Mouse (Mus musculus): ENCODE data around the gene Pinlyp.

Pinlyp gene

DNA sequence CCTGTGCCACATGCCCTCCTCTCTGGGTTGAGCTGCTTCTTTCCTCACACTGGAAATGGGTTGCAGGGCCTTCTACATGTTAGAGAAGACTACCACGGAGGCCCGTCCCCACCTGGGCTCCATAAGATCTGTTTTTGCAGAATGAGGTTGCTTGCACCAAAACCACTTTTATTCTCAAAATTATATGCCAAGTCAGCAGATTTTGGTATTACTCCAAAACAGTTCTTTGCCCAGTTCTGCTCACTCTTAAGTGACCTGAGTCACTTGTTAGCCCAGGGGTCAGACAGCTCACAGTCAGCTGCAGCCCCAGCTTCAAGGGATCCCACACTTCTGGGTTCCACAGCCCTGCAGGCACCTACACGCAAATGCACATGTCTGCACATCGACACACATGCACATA, 15.5 kb upstream of the Pinlyp start:
- DNase-seq (ENCODE audit: low spot score), result no peak

DNA sequence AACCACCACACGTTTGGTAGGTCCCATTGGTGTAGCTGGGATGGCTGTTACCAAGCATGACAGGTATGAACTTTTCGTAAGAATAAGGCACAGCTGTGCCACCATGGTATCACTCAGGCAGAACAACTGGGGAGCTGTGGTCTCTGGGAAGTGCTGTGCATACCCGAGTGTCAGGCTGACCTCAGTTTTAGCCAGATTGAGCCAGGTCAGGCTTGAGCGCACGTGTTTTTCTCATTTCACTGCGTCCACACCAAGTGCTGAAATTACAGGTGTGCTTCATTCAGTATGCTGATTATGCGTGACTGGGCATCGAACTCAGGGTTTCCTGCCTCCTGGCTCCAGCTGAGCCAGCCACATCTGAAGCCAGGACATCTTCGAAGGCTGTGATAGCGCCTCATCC, 9.9 kb upstream of the Pinlyp start:
- DNase-seq (ENCODE audit: low spot score), result no peak

DNA sequence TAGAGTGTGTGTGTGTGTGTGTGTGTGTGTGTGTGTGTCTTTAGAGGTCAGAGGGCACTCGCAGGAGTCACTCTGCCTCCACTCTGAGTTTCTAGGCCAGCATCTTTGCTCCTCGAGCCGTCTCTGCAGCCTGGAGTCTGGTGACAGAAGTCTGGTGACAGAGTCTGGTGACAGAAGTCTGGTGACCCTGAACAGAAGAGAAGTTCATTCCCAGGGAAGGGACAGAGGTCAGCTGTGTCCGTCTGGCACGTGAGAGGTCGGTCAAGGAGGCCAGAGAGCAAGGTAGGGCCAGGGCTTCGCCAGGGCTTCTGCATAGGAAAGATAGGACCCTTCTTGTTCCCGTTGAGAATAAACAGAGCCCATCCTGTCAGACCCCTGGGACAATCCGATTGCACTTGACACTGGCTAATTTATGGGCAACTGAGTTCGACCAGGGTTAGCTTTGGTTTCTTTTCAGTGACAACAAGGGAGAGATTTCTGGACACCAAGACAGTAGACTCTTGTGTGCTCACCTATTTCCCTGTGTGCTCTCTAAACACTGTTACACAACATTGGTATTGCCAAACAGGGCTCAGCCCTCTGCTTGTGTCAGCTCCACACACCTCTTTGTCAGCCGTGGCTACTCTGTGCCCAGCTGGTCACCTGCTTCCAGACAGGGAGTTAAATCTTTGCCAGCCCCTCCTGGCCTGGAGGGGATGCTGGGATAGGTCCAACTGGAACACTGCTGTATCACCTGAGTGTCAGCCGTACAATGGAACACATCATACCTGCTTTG, 6.3 kb upstream of the Pinlyp start:
- peak; percentile 87 for DNase-seq (ENCODE audit: low spot score)

DNA sequence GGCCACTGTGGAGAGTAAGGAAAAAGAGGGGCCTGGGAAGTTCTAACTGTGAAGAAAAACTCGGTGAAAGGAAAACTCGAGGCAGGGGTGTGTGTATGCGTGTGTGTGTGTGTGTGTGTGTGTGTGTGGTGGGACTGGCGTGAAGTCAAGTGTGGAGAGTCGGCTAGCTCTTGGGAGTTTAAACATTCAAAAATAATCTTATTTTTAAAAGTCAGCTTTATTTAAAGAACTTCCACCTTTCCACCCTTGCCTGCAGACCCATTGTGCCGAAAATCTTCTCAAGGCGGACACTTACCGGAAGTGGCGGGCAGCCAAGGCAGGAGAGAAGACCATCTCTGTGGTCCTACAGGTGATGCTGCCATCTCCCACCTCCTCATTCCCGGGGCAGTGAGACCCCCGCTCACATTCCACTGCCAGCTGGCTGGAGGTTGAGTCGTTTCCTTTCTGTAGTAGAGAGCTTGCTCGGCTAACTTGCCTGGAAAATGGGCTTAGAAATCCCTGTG, 1.7 kb upstream of the Pinlyp start:
- no peak for DNase-seq (ENCODE audit: low spot score)

DNA sequence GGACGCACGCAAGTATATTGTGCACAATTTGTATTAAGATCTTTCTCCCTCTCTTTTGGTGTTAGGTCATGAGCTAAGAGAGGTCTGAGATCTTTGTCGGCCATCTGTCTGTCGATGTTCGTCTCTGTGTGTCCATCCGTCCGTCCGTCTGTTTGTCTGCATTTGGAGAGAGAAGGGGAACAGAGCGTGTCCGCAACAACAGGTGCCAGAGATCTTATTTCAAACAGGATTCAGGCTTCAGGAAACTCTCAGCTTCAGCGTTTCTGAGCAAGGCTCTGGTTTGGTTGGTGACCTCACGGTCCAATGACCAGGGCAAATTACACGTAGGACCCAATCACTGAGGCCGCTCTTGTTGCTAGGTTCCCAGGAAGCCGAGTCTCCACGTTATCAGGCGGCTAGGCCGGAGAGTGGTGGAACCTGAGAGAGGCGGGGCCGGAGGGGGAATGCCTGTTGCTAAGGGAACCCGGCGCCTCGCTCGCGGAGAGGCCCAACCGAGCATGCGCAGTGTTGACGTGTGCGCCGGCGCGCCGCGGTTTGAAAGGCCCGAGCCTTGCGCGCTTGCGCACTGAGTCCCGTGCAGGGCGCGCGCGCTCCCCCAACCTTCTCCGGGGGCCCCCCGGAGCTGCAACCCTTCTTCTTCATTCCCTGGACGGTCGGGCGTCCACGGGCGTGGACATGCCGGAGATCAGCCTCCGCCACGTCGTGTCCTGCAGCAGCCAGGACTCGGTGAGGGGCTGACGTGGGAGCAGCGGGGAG, 894 bp upstream of the Pinlyp start:
- peak; percentile 99 for DNase-seq (ENCODE audit: low spot score)

DNA sequence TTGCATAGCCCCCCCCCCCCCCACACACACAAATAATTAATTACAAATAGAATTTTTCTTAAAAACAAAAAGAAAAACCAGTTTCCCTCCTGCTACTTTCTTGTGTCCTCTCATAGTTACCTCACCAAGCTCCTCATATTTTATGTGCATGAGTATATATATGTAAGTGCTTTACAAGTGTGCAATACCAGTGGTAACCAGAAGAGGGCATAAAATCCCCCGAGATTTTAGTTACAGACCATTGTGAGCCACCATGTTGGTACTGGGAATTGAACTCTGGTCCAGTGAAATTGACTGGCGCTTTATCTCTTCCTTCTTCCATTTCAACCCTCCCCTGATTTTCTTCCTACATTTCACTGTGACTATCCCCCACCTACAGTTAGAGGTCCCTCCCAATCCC, 1.4 kb downstream of the Pinlyp start:
- DNase-seq (ENCODE audit: low spot score), result no peak

DNA sequence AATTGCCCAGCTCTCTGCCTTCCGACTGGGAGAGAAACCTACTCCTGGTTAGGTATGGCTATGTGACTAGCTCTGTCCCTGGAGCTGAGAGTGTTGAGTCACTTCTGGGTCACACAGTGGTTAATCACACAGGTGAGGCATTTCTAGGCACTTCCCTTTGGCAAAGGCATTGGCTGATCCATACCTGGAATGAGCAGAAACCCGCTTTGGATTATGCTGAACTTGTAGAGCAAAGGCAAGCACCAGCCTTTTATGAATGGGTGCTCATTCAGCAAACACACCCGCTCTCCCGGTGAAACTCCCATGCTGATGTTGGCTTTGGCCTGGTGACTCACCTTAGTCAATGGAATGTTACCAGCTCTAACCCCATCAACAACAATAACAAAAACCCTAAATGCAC, 6.2 kb downstream of the Pinlyp start:
- DNase-seq (ENCODE audit: low spot score), result no peak

DNA sequence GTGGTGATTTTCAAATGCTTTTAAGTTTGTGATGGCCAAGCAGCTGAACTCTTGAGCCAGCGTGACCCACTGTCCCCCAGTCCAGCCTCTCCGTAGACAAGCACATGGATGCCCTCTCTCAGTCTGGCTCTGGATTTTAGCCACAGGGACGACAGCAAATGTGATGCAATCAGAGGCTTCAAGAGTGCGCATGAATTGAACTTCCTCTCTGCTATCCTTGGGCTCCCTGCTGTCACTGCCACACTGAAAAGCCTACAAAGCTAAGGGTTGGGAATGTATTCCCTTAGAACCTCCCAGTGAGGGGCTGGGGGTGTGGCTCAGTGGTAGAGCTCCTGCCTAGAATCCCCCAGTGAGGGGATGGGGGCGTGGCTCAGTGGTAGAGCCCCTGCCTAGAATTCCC, 7.2 kb downstream of the Pinlyp start:
- DNase-seq (ENCODE audit: low spot score), result no peak

DNA sequence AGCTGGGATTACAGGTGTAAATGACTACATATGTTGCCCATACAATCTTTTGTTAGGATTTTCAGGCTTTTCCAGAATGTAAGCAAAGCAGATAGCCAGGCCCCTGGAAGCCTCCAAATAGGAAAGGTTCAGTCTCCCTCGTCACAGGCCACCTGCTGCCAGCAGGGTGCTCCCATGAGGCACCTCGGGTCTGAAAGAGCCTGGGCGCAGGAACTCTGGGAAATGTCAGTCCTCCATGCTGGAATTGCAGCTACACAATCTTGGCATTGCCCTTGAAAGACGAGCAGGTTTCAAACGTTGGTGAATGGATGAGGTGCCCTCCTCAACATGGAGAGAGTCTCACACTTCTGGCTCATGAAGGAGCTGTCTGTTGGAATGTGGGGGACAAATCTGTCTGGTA, 7.8 kb downstream of the Pinlyp start:
- DNase-seq (ENCODE audit: low spot score), result no peak

DNA sequence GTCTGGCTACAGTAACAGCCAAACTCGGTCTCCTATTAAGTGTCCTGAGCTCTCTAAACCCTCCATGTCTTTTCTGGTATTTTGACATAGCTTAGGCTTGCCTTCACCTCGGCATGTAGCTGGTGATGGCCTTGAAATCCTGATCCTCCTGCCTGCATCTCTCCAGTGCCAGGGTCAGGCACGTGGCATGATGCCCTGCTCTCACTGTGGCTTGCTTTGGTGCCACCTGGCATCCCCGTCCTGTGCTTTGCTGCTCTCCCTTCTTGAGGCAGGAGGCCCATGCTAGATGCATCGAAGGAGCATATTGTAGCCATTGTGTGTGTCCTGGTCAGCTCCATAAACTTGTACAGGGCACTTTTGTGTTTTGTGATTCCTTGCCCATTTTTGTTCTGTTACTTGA, 8.3 kb downstream of the Pinlyp start:
- DNase-seq (ENCODE audit: low spot score), result no peak

DNA sequence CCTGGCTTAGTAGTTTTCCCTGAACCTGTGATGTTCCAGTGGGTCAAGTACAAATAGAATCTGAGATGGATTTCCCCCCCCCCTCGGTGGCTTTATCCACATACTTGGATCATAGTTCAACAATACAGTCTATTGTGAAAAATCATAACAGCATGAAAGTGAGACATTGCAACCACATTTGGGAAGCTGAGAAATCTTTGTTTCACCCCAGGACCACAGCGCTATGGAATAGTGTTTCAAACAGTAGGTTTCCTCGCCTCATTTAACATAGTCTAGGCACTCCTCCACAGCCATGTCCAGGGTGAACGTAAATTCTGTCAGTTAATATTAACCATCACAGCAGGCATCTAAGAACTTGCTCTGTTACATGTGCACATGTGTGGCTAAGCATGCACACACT, 8.8 kb downstream of the Pinlyp start:
- DNase-seq (ENCODE audit: low spot score), result no peak

DNA sequence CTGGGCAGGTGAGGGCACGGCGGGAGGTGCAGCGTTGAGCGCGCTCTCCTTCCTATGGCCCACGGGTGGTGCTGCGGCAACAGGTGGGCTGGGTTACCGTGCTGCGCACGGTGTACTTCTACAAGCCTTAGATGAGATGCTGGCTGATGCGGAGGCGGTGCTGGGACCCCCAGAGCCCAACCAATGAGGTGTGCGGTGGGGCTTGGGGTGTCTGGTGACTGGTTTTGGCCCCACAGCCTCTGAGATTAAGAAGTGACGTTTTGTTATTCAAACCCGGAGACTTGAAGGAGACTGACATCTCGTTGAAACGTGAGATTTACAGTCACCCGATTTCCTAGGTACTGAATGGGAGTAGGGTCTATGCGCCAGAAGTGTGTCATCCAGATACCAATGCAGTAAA, 11.6 kb downstream of the Pinlyp start:
- DNase-seq (ENCODE audit: low spot score), result no peak

DNA sequence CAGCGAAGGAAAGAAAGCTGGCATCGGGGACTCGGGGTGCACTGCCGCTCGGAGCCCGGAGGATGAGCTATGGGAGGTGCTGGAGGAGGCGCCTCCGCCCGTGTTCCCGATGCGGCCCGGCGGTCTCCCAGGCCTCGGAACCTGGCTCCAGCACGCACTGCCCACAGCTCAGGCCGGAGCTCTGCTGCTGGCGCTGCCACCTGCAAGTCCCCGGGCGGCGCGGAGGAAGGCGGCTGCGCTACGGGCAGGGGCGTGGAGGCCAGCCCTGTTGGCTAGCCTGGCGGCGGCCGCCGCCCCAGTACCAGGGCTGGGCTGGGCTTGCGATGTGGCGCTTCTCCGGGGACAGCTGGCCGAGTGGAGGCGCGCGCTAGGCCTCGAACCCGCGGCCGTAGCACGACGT, 12.1 kb downstream of the Pinlyp start:
- no peak for DNase-seq (ENCODE audit: low spot score)

DNA sequence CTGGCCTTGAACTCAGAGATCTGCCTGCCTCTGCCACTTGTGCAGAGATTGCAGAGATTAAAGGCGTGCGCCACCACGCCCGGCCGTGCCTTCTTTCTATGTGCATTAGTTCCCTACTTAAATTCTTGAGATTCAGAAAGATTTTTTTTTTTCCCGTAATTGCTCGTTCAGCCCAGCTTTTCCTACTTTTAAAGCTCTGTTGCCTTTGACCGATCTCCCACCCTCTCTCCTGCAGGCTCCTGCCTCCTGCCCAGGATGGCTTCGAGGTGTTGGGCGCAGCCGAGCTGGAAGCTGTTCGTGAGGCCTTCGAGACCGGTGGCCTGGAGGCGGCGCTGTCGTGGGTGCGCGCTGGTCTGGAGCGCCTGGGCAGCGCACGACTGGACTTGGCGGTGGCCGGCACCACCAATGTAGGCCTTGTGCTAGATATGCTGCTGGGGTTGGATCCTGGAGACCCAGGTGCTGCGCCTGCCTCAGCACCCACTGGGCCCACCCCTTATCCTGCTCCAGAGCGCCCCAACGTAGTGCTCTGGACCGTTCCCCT, 12.8 kb downstream of the Pinlyp start:
- no peak for DNase-seq (ENCODE audit: low spot score)

DNA sequence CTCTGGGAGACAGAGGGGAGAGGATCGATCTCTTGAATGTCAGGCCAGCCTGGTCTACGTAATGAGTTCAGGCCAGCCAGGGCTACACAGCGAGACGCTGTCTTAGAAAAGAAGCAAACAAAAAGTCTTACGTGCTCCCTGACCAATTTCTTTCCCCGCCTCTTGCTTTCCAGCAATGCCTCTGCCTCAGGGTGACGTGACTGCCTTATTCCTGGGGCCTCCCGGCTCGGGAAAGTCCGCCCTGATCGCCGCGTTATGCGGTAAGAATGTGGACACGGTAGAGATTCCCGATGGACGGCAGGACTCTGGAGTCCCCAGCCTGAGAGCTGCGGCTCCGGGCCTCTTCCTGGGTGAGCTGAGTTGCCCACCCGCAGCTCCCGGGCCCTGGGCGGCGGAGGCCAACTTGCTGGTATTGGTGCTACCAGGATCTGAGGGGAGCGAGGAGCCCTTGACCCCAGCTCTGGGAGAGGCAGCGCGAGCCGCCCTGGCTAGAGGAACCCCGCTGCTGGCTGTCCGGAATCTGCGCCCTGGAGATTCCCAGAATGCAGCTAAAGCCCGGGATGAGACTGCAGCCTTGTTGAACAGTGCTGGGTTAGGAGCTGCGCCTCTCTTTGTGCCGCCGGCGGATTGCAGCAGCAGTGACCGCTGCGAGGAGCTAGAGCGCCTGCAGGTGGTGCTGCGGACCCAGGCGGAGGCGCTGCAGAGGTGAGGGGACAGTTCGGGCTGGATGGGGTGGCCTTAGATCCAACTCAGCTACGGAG, 14.5 kb downstream of the Pinlyp start:
- peak; percentile 71 for DNase-seq (ENCODE audit: low spot score)

DNA sequence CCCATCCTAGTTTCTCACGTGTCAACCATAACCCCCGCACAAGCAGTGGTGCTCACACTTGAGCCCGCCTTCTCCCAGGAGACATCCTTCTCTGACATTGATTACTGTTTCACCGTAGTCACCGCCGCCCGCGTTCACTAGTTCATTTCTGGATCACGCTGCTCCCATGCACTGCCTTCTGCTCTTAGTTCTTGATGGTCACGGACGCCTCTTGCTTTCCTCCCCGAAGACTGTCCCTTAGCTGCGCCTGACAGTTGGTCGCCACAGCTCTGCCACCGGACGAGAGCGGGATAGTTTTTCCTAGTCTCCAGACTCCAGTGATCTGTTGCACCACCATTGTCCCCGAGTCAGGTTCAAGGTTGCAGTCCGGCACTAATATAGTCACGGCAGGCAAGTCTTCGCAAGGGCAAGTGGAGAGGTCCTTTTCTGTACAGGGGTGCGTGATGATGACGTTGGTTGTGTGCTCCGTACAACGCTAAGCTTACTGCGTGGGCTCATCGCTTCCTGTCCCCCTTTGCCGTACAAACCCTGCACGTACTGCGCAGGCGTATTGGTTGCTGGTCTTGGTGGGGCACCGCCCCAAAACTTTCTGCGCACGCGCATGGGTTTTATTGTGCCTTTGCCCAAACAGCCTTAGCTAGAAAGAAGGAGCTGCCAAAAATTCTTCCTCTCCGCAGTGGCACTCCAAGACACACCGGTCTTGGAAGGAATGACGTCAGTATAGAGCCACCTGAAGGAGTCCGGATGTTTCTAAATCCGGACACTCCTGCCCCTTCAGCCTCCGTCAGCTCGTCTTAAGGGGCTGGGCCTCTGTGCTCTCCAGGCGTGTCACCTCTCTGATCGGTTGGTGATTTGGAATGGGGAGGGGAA, 15.6 kb downstream of the Pinlyp start, which contains the start of gene Irgq:
Gene Irgq, plus strand, starts transcription at position 628 of the 870 bp plus-strand sequence.
- DNase-seq (ENCODE audit: low spot score), result peak; percentile 97

DNA sequence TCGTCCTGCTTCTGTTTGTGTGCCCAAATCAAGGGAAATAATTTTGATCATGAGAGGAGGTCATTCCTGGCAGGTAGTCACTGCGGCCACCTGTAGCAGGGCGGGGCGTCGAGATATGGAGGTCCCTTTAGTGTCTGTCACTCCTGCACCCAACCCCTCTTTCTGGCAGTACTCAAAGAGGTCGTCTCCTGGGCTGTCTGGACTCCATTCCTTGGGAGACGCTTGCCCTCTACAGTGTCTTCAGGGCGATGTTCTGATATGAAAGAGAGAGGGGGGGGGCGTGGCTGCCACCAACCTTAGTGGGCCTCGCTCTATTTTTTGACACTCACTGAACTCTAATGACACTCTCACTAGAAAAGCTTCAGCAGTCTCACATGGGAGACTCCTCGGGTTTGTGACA, 16.3 kb downstream of the Pinlyp start:
- DNase-seq (ENCODE audit: low spot score), result no peak

DNA sequence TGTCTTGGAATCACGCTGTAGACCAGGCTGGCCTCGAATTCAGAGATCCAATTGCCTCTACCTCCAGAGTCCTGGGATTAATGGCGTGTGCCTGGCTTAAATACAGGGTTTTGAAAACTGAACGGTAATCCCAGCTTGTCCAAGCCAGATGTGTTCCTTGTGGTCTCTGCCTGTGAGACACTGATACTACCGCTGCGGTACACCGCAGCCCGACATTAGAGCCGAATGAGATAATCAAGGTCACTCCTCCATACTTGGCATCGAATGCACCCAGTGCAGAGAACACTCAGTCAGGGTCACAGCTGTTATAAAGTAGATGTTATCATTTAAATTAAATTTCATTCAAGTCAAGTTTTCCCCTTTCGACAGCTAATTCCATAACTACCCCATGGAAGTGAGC, 17.1 kb downstream of the Pinlyp start:
- DNase-seq (ENCODE audit: low spot score), result no peak

DNA sequence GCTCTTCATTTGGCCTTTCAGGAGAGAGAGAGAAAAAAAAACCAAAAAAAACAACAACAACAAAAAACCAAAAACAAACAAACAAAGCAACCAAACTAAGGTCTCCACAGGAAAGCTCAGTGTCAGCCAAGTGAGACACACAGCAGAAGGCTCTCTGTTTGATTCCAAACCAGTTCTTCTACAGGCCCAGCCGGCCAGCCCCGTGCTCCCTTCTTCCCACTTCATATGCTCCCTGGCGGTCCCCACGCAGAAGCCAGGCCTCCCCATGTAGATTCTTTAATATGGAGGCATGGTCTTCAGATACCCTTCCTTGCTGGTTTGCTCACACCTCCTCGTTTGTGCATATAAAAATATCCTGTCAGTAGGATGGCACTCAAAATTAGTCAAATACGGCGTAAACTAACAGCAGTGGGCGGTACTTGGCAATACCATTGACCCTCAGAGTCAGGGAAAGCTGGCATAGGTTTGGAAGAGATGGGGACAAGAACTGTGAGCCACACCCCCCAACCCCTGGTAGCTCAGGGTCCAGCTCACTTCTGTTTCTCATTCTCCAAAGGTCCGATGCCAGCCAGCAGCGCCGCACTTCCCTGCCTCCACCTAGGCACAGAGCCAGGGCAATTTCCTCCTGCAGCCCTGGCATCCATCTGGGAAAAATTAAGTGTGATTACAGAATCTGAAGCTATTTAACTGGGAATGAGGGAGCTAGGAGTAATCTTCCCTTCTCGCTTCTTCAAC, 20.1 kb downstream of the Pinlyp start:
- DNase-seq (ENCODE audit: low spot score), result no peak

DNA sequence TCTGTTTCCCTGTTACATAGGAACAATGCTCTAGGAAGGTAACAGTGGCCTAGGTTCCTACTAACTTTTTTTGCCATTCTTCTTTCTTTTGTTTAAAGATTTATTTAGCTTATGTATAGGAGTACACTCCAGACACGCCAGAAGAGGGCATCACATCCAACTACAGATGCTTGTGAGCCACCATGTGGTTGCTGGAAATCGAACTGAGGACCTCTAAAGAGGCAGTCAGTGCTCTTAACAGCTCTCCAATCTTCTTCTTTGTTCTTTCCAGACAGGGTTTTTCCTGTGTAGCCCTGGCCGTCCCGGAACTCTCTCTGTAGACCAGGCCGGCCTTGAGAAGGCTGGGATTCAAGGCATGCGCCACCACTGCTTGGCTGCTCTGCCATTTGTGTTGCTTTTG, 20.9 kb downstream of the Pinlyp start:
- DNase-seq (ENCODE audit: low spot score), result no peak

DNA sequence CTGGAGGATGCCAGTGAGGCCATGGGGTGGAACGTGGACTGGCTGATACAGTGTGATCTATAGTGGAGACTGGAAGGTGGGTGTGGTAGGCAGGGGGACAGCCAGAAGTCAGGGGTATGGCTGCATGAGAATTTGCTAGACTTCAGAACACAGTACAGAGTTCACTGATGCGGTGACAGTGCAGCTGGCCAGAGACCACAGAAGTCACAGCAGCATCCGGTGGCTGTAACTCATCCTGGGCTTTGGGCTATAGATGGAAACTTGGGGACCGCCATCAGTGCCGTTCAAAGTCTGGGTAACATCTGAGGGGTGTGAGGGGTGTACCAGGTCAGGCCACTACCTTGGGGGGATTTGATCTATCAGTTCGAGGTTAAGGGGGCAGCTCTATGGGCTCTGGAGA, 22.2 kb downstream of the Pinlyp start:
- DNase-seq (ENCODE audit: low spot score), result no peak

All from yolk sac, embryonic 10.5 days (tissue).